Mouse (Mus musculus) spleen, adult 12 weeks (tissue): Measurements from ENCODE around the gene Xrcc3.

ENCODE experiments used
- DNase-seq: peaks from one replicate; pipeline ENCODE4 v3.0.0; 2022; ENCODE audit warnings: low spot score

Gene Xrcc3

GRCm38 (mm10) chr12:111813766-111814617, at the start of gene Xrcc3, which contains the start of gene Zfyve21:
Xrcc3 (minus strand) TSS chr12:111813873.
Zfyve21 (plus strand) TSS chr12:111814170.
- DNase-seq, result peak; percentile 96

DNA sequence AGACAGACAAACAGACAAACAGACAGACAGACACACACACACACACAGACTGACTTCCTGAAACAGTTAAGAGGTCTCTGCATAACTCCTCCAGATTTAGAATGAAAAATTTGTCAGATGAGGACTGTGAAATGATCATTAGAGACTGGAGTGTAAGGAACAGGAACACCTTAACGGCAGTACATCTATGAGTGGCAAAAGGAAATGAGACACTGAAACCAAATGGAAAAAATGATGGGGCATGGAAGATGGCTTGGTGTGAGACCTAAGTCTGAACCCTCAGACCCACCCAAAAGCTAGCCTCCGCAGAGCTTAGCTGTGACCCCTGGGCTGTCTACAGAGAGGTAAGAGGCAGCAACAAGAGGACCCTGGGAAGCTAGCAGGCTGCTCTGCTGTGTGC, 41.8 kb upstream of the Xrcc3 start:
- DNase-seq, result no peak

- DNase-seq, result no peak
Observed at GRCm38 (mm10) chr12:111853546-111853945, 39.9 kb upstream of the Xrcc3 start.

GRCm38 (mm10) chr12:111853011-111853436, 39.4 kb upstream of the Xrcc3 start:
- no peak for DNase-seq

DNA sequence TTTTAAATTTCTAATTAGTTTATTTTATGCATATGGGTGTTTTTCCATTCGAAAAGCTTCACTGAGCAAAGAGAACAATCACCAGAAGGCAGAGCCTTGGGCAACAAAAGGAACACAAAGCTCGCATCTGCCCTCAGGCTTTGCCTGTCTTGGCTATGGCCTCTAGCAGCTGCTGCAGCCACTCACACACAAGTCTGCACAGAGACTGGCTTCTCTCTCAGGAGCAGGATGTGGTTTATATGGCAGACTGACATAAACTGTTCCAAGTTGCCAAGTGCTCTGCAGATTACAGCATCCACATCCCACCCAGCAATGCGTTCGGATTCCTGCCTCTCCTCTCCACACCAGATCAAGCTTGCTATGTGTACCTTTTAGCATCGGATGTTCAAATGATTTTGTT, 38.1 kb upstream of the Xrcc3 start:
- no peak for DNase-seq

DNA sequence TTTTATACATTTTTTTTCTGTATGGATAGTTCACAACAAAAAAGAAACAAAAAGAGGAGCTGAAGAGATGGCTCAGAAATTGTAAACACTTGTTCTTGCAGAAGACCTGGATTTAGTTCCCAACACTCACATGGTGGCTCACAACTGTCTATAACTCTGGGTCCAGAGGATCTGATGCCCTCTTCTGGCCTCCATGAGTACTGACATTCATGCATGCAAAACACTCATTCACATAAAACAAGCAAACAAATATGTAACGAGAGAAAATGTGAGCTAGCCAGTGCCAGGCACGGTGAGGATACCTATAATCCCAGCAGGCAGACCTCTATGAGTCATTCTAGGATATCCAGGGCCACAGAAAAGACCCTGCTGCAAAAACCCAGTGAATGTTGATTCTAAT, 37.6 kb upstream of the Xrcc3 start:
- DNase-seq, result no peak

DNA sequence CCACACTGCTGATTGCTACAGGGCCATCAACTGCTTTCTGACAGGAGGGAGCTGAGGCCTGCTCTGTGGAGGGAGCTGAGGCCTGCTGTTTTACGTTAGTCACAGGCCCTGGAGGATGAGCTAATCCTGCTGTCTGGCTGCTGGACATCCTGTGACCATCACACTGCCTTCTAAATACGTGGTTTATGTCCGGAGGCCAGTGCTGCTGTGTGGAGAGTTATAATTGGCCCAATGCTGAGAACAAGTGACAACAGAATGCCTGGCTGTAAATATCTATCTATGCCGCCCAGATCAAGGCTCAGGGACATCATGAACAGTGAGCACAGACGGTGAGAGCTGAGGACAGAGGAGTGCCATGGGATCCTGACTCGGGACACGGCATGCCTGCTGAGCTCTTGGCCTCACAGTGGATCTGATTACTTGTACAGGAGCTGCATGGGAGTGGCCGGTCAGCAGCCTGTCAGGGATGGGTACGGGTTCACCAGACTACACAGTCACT, 34.7 kb upstream of the Xrcc3 start:
- DNase-seq, result no peak

GRCm38 (mm10) chr12:111846815-111847214, 33.1 kb upstream of the Xrcc3 start:
- no peak for DNase-seq

DNA sequence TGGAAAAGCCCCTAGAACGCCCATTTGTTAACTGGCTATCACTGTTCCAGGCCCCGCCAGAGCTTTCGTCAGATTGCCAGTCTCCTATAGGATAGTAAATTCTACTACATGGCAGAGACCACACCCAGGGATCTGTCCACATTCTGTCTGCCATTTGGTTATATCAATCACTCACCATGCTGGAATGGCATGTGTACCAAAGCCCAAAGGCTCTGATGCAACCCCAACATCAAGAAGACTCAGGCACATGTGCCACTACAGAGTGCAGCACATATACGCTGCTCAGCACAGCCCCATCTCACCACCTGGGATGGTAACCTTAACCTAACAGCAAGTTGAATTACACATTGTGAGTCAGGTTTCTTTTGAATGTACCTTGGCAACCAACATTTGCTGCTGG, 32.3 kb upstream of the Xrcc3 start:
- no peak for DNase-seq

DNA sequence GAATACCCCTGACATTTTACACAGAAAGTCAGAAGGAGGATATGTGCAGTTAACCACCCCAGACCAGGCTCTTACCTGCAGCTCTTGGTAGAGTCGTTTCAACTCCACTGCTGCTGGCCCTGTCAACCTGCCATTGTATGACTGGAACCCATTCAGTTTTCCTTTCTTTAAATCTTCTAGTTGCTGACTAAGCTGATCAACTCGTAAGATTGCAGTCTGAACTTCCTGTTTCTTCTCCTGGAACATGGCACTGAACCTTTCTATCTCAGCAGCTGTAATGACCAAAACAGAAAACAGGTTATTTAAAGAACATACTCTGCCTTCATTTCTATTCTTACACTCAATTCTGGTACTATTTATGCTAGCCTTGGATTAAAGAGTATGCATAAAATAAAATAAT, 29.8 kb upstream of the Xrcc3 start:
- no peak for DNase-seq

GRCm38 (mm10) chr12:111842565-111843433, 29.1 kb upstream of the Xrcc3 start:
- DNase-seq, result no peak

DNA sequence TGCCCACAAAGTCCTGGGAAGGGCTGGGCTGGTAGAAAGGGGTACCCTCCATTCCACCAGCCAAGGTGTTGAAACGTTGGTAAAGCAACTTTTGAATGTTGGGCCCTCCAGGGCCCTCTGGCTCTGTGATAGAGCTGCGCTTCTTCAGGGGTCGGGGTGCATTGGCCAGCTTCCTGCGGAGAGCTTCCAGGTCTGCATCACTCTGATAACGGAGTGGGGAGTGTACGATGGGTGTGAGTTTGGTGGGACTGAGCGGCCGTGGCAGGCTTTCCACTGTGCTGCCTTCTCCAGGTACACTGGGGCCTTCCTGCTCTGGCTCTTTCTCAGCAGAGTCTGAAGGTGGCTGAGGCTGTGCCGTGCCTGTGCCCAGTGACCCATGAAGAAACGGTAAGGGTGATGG, 19.8 kb upstream of the Xrcc3 start:
- DNase-seq, result peak; percentile 19

GRCm38 (mm10) chr12:111832643-111833042, 19.0 kb upstream of the Xrcc3 start:
- no peak for DNase-seq

- DNase-seq, result no peak
Observed at GRCm38 (mm10) chr12:111830375-111830774, 16.7 kb upstream of the Xrcc3 start.

- no peak for DNase-seq
Observed at GRCm38 (mm10) chr12:111829954-111830353, 16.3 kb upstream of the Xrcc3 start.

DNA sequence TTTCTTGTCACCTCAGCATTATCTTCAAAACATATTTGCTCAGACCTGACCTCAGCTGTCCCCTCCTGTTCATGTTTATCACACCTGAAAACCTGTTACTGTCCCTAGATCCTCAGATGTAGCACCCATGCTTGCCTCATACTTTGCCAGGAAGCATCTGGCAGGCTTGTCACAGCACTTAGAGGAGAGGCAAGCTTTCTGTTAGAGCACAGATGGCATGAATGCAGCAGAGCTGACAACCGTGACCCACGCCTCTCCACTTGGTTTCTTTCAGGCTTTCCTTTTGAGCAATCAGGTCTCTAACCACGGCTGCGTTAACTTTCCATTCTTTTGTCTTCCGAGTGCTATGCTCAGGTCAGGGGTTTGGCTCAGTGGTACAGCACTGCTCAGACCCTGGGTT, 15.8 kb upstream of the Xrcc3 start:
- DNase-seq, result no peak

DNA sequence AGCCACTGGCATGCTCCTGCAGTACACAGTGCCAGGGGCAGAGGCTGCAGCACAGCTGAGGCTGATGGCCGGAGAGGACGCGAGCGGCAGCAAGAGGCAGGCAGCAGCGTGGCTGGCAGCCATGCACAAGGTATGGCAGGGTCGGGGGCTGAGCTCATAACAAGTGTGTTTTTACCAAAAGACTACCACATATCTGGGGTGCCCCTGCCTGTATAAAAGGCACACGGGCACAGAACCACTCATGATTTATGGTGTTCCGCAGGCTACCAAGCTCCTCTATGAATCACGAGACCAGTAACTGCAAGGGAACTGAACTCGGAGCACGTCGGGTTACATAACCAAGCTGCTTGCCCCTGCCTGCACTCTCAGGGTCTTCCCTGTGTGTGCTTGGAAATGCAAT, 13.9 kb upstream of the Xrcc3 start:
- DNase-seq, result no peak

DNA sequence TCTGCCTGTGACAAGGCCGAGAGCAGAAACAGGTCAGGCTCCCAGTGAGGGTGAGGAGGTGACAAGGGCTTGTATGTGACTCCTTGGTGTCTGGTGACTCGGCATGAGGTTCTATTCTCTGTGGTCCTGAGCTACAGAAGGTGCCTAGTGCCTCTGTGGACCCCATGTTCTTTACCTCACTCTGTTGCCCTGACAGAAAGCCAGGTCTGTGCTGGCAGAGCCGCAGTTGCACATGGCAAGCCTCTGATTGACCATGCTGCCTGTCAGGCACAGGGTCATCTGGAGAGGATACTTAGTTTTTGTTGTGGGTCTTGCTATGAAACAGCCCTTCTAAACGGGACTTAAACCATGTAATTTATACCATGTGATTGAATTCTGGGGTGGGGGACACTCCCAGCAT, 8.3 kb upstream of the Xrcc3 start:
- no peak for DNase-seq

DNA sequence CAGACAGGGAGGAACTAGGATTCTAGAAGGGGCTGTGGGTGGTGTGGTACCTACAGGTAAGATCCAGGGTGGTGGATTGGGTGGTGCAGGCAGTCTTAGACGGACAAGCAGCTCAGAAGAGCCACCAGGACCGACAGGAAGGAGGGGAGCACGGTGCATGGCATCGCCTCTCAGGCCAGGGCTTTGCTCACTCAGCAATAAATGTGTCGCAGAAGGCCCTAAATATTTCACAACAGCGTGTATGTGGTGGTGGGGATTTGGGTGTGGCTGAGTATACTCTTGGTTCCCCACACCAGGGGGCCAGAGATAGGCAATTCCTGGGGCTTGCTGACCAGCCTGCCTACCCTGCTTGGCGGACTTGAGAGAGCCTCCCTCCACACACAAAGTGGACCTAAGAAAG, 7.0 kb upstream of the Xrcc3 start:
- no peak for DNase-seq

DNA sequence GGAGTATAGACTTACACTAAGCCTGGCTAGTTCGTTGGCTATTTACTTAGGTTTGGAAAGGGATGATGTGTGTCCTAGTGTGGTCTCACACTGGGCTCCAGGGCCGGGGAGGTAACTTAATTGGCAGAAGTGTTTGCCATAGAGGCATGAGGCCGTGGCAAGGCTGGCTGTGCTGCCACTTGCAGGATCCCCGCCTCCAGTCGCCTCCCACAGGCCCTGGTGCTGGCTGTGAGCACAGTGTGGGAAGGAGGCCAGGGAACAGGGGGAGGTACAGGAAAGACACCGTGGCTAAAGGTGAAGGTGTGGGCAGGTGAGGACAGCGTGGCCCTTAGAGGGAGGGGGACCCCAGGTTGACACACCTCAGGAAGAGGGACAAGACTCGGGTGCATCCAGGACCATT, 6.3 kb upstream of the Xrcc3 start:
- no peak for DNase-seq

- DNase-seq, result no peak
Observed at GRCm38 (mm10) chr12:111817991-111818390, 4.3 kb upstream of the Xrcc3 start.

GRCm38 (mm10) chr12:111816967-111817366, 3.3 kb upstream of the Xrcc3 start:
- DNase-seq, result peak; percentile 30

DNA sequence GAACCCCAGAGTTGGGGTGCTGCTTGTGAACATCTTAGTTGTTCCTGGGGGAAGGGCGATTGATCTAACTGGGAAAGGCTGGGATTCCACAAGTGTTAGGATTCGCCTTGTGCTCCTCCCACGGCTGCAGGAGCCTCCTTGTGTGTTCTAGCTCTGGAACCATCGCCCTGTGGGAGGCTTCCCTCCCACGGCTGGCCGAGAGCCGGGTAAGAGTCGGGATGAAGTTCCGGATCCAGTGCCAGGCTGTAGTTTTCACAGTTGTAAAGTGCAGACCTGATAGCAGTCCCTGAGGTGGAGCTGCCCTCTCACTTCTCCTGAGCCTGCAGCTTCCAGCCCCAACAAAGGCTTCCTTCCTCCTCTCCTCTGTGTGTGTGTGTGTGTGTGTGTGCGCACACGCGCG, 2.9 kb upstream of the Xrcc3 start:
- no peak for DNase-seq
